Mouse (Mus musculus) right cerebral cortex, adult 2 months (tissue): ENCODE data around the gene Gm20388.

ENCODE experiments used
- DNase-seq, 2 experiments: peaks; one replicate each; pipeline ENCODE4 v3.0.0; 2021 to 2022; ENCODE audit warnings: low spot score in 2 of 2

Gm20388 gene

DNA sequence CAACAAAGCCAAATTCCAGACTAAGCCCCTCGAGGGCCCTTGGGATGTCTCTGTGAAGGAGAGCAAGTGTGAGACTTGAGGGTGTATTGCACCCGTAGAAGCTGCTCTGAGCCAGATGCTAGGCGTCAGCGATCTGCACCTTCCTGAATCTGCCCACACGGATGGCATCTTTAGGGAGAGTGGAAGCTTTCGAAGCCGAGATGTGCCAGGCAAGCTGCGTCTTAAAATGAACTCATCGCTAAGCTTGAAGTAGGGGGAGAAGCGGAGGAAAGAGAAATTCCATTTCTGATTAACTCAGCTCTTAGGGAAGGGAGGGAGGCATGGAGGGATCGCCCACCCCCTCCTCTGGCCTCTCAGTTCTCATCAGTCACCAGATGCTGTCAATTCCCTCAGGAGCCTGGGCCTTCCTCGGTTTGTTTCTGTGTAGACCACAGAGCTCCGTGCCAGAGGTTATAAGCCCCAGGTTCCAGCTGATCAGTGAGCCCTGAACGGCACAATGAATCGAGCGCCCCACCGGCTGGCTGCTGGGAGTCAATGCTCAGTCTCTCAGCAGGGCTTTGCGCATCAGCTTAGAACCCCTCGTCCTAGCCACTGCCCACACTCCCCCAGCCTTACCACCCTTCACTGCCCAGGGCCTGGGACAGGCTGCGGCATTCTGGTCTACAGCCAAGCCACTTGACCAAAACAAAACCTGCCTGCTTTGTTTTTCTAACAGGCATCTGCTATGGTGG is 3818.6 kb downstream of the Gm20388 start:
- peak; percentile 72 to 80 for DNase-seq

DNA sequence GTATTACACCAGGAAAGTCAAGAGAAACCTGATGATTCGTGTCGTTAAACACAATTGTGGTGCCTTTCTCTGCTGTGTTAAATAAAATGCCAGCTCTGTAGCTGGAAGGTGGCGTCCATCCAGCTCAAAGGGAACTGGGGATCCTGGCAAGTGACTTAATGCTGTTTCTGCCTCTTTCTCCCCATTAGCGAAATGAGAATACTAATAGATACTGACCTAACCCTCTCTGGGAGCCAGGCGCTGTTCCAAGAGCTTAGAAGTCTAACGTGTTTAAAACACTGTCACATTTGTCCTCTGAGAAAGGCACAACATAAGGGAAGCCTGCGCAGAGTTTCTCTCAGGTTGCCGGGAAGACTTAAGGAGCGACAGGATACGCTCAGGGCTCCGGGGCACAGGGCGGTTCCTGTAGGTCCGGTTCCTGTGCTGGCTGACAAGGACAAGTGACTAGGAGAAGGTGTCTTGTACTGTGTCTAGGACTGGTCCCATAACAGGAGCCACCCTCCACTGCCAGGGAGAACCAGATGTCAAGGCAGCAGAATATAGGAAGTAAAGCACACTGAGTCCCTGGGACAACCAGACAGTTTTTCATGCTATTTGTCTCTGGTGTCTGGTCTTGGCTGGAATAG is 3819.3 kb downstream of the Gm20388 start:
- peak in 1 of 2 experiments; percentile 40 for DNase-seq

DNA sequence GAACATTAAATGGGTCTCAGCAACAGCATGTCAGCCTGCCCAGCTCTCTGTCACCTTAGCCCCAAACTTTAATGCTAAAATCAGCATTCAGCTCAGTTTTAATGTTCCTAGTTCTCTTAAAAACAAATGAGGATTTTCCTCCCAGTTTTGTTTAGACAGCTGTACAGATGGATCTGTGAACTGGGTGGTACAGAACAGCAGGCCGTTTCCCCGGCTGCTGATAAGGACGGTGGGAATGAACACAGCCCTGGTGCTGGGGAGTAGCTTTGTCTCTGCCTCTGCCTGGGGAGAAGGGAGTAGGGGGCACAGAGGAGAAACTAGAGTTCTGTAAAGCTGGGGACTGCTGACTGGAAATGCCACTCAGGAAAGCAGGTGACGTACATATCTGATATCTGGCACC is 3821.7 kb downstream of the Gm20388 start:
- no peak for DNase-seq

DNA sequence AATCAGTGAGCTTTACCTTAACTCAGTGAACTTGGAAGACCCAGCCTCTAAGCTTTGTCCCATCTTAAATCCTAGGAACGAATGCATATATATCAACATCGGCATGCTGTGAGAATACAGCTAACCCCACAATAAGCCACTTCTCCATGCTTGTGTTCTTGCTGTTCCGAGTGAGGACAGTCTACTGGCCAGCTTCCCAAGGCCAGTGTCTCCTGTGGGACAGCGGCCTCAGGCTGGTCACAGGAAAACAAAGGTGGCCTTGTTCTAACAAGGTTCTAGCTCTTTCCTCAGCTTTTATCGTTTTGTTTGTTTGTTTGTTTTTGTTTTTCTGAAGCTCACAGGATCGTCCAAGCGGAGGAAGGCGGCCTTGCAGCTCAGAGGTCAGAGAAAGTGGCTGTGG is 3823.8 kb downstream of the Gm20388 start:
- no peak for DNase-seq

DNA sequence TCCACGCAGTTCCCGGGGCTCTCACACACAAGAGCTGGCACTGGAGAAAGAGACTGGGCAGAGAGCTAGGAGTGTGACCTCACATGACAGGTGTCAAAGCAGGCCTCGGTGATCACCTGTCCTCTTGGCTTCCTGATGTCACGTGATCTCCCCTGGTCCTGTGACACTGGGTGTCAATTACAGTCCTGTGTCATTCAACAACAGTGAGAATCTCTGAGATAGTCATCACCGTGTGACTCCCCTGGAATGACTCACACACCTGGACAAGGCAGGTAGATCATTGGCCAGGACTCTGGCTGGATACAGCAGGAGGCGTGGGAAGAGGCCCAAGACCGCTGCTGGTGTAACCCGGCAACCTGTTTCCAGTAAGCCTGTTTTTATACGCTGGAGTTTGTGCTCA is 3826.3 kb downstream of the Gm20388 start:
- DNase-seq: no peak

DNA sequence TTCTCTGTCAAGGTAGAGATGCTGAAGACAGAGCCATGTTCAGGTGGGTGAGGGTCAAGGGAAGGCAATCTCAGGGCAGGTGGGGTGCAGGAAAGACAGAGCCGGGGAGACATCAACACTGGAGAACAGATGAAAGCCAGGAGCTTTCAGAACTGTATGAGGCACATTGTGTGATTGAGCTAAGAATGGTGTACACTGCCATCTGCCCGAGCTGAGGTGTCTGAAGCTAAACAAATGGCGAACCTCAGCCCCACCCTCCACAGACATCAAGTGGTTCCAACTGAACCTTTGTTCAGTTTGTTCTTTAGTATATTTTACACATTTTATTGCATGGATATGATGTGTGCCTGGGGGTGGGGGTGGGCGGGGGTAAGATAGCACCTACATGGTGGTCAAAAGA is 3829.6 kb downstream of the Gm20388 start:
- no peak for DNase-seq

DNA sequence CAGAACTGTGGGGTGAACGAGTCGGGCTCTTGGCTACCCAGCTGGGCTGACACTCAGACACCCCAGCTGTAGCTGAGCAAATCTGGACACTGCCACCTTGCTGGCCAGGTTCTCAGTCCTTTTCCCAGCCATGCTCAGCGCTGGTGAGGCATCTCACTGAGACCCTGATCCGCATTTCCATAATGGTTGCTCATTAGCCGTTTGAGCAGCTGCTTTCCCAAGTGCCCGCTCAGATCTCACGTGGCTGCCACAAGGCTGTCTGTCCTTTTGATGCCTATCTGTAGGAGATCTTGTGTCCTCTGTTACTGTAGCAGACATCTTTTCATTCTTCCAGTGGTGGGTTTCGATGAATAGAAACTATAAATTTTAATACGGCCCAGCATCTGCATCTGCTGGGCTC is 3830.6 kb downstream of the Gm20388 start:
- no peak for DNase-seq

DNA sequence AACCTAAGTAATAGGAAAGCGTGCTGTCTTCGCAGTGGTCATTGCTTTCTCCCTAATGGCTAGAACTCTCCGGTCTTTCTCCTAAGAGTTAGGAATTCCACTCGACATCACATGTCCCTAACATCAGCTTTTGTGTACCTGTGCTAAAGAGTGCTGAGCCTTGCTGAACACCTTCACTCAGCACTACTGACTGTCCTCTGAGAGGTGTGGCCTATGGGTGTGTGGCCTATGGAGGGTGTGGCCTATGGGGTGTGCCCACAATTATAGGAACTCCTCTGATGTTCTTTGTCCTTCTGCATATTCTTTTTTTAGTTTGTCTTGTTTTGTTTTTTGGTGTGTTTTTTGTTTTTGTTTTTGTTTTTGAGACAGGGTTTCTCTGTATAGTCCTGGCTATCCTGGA is 3835.8 kb downstream of the Gm20388 start:
- no peak for DNase-seq

DNA sequence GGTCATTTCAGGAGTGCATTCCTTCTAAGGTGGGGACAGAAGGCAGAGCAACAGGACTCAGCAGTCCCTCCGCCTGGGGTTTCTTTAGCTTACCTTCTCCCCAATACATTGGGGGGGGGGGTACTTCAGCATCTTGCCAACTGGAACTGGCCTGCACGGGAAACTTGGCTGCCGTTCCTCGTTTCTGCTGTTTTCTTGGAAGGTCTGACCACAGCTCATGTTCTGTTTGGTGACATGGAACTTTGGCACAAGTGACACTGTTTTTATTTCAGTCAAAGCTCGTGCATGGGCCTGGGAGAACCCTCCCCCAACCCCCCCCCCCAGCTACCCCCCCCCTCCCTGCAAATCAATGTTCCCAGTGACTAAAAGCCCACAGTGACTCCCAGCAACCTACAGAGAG is 3837.1 kb downstream of the Gm20388 start:
- no peak for DNase-seq

DNA sequence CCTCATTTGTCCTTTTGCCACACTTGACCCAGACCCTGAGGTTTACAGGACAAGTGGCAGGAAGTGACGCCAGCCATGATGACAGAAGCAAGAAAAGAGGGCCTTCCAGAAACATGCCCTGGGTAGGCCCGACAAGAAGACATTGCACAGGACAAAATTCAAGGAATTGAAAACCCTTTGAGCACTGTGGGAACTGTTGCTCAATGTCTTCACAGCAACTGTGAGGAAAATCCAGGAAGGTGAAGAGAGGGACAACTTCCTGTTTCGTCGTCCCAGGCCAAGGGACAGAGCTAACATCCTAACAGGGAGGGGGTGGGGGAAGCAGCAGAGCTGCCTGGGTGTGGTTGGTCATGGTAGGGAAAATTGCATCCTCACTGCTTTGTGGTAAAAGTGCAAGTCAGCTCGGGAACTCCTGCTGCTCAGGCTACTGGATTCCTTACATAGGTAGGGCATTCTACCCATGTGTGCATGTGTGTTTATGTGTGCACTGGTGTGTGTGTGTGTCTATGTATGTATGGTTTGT is 3839.6 kb downstream of the Gm20388 start:
- DNase-seq: no peak

DNA sequence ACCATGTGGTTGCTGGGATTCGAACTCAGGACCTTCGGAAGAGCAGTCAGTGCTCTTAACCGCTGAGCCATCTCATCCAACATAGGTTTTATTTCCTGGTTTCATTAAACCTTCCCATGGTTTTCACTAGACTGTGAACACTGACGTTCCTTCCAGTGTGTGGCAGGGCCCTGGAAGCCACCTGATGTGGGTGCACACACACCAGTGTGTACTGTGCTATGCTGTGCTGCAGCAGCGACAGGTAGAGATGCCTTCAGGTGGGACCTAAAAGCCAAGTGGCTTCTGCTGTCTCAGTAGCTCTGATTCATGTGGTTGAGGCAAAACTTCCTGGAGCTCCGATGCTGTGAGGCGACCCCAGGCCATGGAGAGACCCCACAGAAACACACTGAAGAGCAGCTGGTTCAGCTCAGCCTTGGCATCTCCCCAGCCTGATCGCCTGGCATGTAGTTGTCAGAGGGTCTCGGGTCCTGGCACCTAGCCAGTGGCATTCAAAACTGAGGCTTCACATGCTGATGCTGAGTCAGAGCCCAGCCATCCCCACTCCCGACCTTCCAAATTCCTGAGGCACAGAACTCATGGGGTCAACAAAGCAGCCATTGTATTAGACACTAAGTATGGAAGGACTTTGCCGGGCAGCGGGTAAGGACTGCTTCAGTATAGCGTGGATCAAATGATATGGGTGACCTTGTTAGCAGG is 3842.3 kb downstream of the Gm20388 start:
- DNase-seq: no peak

DNA sequence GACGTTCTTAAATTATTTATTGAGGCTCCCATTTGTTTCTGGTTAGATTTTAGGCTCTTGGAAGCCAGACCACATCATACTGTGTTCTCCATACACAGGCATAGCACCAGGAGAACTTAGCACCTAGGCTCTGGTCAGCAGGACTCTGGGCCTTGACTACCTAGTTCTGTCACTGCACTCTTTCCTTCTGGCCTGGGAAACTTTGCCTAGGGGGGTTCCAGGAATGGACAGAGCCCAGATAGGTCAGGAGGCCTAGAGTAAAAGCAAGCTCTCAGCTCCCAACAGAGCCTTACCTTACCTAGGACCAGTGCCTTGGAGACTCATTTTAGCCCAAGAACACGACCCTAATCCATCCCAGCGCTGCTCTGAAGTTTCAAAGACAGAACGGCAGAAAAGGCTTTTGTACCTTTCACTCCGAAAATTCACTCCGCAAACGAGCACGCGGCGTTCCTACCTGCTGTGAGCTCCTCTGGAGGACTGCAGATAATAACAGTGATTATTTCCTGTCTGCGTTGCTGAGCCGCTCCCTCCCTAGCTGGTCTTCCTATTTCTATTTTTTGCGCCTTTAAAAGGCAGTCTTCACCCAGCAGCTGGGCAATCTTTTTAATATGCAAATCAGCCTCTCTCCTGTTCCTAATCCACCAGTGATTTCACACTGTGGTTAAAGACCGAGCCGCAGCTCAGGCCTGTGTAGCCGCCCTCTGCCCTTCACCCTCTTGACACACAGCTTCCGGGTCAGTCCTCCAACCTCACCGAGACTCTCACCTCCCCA is 3843.1 kb downstream of the Gm20388 start:
- no peak for DNase-seq

DNA sequence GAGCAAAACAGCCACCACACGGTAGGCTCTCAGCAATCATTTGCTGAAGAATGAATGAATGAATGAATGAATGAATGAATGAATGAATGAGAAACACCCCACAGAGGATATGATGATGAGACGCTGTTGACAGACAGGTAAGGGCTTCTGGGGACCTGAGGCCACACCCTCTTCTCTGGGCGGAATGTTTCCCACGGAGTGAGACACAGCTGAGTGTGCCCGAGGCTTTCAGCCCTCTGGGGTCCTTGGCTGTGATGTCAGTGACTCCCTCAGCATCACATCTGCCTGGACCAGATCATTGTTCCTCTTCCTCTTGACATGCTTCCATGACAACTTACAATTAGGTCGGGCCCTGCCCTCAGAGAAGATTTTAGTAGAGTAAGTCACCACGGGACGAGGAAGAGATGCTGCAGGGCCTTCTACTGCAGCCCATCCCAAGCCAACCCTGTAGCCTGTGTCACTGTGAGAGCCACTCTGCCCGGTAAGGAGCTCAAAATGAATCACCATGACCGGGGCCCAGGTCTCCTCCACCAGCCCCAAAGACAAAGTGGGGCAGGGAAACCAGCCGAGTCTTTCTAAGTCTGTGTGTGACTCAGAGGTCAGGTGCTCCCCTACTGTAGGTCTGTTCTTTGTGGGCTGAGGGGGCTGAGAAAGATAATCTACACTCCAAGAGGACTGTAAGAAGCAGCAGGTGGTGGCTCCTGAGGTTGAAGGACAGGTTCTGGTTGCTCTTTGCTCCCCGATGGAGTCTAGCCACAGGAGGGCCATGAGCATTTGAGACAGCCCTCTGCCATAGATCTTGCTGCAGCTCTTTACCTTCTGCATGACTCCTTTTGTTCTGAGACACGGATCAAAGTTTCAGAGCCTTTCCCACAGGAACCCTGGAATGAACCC is 3844.1 kb downstream of the Gm20388 start:
- no peak for DNase-seq

DNA sequence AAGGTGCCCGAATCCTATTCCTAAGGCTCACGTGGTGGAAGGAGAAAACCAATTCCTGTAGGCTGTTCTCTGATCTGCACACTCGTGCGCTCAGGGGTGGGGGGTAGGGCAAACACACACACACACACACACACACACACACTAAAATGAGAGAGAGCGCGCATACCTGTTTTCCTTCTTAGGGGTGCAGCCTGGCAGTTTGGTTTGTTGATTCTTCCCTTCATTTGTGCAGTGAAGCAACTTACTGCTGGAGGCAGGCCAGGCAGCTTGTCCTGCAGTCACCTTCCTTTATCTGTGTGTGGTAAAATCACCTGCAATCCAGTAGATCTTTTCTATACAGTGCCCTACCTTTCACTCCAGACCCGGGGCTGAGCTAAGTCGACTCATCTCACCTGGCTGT is 3846.3 kb downstream of the Gm20388 start:
- no peak for DNase-seq

DNA sequence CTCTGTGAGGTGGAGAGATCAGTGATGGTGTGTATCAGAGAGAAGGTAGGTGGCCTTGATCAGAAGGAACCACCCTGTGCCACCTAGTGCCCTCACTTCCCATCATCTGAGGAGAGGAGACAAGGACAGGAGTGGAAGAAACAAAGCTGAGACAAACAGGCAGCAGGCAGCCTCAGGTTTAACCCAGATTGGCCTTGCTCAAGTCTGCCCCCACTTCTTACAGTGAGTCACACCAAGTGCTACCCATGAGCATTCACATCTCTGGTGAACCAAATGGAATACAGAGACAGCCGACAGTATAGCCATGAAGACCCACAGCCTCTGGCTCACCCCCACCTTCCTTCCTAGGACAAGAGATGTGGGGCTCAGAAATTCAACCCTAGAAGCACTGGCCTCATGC is 3848.3 kb downstream of the Gm20388 start:
- DNase-seq: no peak

DNA sequence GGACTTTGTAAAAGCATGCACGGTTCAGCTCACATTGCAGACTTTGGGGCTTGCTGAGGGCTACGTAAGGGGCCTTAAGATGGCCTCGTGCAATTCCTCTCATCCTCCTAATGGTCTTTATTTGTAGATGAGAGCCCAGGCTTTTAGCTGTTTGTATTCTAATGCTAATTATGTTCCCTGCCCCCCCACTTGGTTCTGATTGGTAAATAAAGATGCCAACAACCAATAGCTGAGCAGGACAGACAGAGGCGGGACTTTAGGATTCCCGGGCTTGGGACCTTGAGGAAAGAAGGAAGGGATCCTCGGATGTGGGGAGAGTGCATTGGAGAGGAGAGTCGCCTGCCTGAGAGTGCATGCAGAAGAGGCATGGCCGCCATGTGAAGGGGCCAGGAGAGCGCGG is 3849.3 kb downstream of the Gm20388 start:
- DNase-seq: no peak

DNA sequence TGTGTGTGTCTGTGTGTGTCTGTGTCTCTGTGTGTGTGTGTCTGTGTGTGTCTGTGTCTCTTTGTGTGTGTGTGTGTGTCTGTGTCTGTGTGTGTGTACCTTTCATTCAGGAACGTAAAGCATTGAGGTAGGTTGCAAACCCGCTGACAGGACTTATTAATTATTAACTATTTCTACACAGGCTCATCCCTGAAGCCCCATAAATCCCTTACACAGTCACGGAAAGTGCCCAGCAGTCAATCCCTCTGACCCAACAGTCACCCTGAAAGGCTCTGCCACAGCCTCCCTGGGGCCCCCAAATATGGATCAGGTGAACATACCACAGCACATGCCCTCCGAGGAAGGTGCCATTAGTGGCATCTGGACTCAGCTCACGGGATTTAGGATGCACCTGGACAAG is 3849.9 kb downstream of the Gm20388 start:
- DNase-seq: no peak

DNA sequence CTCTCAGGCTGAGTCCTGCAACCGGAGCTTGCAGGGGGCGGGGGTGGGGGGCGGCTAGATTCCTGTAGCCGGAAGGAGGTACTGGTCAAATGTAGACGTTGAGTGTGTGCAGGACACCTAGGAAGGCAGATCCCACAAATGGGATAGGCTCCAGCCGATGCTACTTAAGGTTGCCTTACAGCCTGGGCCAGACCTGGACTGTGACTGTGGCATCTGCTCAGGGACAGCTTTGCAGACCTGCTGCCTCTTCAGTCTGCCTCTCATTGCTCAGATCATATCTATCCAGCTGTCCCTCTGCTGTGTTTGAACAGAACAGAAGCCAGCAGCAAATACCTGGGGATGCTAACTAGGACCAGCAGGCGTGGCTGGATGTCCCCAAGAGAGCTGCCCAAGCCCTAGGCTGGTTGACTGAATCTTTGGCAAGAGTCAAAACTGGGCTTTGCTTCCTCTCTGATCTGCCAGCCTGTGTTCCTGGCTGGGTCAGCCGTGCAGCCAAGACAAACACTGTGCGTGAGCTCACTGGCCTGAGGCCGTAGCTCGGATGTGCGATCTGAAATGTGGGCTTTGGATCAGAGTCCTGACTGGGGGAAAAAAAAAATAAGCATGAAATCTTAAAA is 3850.7 kb downstream of the Gm20388 start:
- DNase-seq: no peak

DNA sequence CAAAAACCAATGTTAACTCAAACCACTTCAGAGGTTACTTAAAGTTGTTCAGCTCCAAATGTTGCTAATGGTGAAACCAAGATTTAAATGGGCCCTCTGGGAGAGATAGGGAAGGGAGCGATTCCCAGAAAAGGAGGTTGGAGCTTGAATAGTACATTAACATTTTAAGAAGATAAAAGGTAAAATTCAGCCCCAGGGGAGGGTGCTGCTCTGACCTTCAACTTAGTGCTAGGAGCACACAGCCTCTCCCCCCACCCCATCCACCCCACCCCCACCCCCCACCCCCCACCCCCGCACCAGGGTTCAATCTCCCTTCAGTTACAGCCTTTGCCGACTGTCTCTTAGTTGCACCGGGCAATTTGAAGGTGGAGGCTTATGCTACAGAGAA is 3851.2 kb downstream of the Gm20388 start:
- no peak for DNase-seq

DNA sequence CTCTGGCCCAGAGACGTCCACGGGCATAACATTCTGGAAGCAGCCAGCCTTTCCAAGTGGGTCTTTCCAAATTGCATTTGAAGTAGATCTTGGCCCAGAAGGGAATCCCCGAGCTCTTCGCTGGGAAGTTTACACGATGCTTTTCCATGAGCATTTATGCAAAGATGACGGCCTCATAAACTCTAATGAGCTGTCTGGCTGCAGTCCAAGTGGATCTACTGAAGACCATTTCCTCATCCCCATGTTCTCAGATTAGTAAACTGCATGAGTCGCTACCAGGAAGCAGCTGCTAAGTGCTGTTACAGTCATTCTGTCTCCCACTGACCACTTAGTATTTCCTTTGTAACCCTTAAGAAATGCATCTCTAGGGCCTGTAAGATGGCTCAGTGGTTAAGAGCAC is 3852.7 kb downstream of the Gm20388 start:
- DNase-seq: no peak

DNA sequence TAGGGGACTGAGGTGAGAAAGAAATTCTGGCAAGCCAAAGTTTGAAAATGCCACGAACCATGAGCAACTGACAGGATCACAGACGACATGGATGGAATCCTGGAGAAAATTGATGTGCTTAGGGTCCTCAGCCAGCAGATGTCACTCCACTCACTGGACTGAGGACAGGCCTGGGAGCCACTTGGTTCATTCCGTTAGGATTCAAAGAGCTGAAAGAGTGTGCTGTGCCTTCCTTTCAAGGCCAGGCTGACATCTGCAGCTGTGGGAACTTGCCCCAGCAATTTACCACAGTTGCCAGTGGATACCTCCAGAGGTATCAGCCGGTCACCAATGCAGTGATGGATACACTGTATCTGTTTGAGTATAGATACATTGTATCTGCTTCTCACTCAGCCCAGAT is 3854.0 kb downstream of the Gm20388 start:
- no peak for DNase-seq
